Mouse (Mus musculus) thymus, adult 2 months (tissue): ENCODE data around the gene Cass4.

Source experiments
- CTCF ChIP-seq: fragments of 200-500 bp; IDR thresholded peaks from 2 replicates; pipeline ENCODE4 v1.5.1; 2012; ENCODE audit warnings: mild to moderate bottlenecking, control low read depth, low read length, moderate library complexity, borderline replicate concordance; ENCODE audit not compliant: control insufficient read depth, poor library complexity, insufficient read depth; ENCODE audit errors: extremely low read depth
- POLR2A ChIP-seq: fragments of 200-500 bp; IDR thresholded peaks from 2 replicates; pipeline ENCODE4 v1.6.1; 2012; ENCODE audit warnings: mild to moderate bottlenecking, low read length, control low read depth, moderate library complexity; ENCODE audit not compliant: control insufficient read depth, poor library complexity, insufficient read depth; ENCODE audit errors: extremely low read depth

GRCm38 (mm10) chr2:172393391-172394051 lies at the start of gene Cass4:
- TF ChIP-seq CTCF (no peak), POLR2A (0 out of 2 replicates have a peak, but pooled peaks have one; percentile 11)
